Mouse (Mus musculus): ENCODE measurements around the gene Fzd7.

The Fzd7 gene

GRCm38 (mm10) chr1:59472368-59473180 lies 9.7 kb upstream of the Fzd7 start:
- no peak for DNase-seq

- no peak for DNase-seq
Observed at GRCm38 (mm10) chr1:59473181-59473555, 9.1 kb upstream of the Fzd7 start.

- no peak for DNase-seq
Observed at GRCm38 (mm10) chr1:59475618-59476017, 6.6 kb upstream of the Fzd7 start.

GRCm38 (mm10) chr1:59478911-59479310 lies 3.3 kb upstream of the Fzd7 start:
- DNase-seq = no peak

- peak; percentile 50 for DNase-seq
Observed at GRCm38 (mm10) chr1:59480821-59481455, 1.3 kb upstream of the Fzd7 start.

GRCm38 (mm10) chr1:59481456-59482291 lies 550 bp upstream of the Fzd7 start:
- peak; percentile 98 for DNase-seq

- DNase-seq = peak; percentile 39
Observed at GRCm38 (mm10) chr1:59482696-59483520, 684 bp downstream of the Fzd7 start.

GRCm38 (mm10) chr1:59483521-59484245 lies 1.5 kb downstream of the Fzd7 start:
- peak; percentile 69 for DNase-seq

GRCm38 (mm10) chr1:59484314-59484713 lies 2.1 kb downstream of the Fzd7 start:
- no peak for DNase-seq

- DNase-seq = no peak
Observed at GRCm38 (mm10) chr1:59484791-59485785, 2.9 kb downstream of the Fzd7 start.

- no peak for DNase-seq
Observed at GRCm38 (mm10) chr1:59485803-59486202, 3.6 kb downstream of the Fzd7 start.

GRCm38 (mm10) chr1:59487651-59488051 lies 5.4 kb downstream of the Fzd7 start:
- DNase-seq = peak; percentile 67

- DNase-seq = no peak
Observed at GRCm38 (mm10) chr1:59488481-59488880, 6.3 kb downstream of the Fzd7 start.

- DNase-seq = no peak
Observed at GRCm38 (mm10) chr1:59488991-59489390, 6.8 kb downstream of the Fzd7 start.

- no peak for DNase-seq
Observed at GRCm38 (mm10) chr1:59491517-59491916, 9.3 kb downstream of the Fzd7 start.

- DNase-seq = no peak
Observed at GRCm38 (mm10) chr1:59492432-59492831, 10.2 kb downstream of the Fzd7 start.

- DNase-seq = no peak
Observed at GRCm38 (mm10) chr1:59495970-59496369, 13.7 kb downstream of the Fzd7 start.

GRCm38 (mm10) chr1:59497741-59498613 lies 15.8 kb downstream of the Fzd7 start:
- DNase-seq = no peak

GRCm38 (mm10) chr1:59499327-59499726 lies 17.1 kb downstream of the Fzd7 start:
- DNase-seq = no peak

GRCm38 (mm10) chr1:59502355-59502754 lies 20.1 kb downstream of the Fzd7 start:
- no peak for DNase-seq

Data from kidney, adult 9 months (tissue).